Mouse (Mus musculus) frontal cortex, adult 2 months (tissue): ENCODE measurements around the gene Olfr1173. TPM values are rescaled to one million over a fixed set of nuclear protein-coding genes. Genes with fewer than 3 reads are reported as not detected.

Experiments used
- DNase-seq, 2 experiments: peaks; one replicate each; pipeline ENCODE4 v3.0.0; 2022; ENCODE audit warnings: low spot score in 1 of 2; ENCODE audit errors: extremely low spot score in 1 of 2
- polyA plus RNA-seq: library from polyadenylated mRNA; depleted of rRNA; stranded (reverse); fragments of >200 nt; gene quantifications from 2 replicates; pipeline ENCODE4 v1.2.3, GENCODE M21; 2012; rRNA removed

The Olfr1173 gene
- polyA plus RNA-seq, result not detected in 2 replicates

DNA sequence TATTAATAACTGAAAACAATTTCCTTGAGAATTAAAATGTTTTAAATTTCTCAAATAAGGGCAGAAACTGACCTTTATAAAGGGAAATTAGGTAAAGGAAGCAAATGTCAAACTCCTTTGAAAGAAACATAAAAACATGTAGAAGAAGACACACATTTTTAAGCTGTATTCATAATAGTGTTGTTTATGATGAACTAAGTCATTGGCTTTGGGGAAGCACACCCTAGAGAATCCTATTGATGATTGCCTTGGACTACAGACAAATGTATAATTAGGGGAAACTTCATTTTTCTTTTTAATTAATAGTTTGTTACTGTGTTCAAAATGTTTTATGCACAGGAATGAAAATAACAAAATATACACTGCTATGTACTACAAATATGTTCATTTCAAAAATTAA lies at the start of gene Olfr1173:
Gene Olfr1173 (minus strand): TSS at position 101 of the 400 bp plus-strand sequence.
- DNase-seq, result no peak

DNA sequence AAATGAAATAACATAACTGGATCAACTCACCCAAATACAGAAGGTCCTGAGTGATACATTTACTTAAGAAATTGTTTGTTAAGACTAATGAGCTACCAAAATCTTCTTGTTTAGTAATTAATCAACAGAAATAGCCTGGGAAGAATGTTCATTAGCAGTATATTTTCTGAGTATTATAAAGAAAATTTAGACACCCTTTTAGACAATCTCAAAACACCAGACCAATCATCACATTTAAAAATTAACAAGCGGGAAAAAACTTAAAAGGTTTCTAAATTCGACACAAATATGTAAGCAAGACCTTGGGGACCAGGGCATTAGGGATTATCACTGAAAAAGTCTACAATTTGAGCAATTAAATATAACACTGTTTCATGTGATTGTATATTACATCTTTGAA lies 47.4 kb upstream of the Olfr1173 start, which contains the start of gene Olfr1175-ps:
Gene Olfr1175-ps (minus strand): TSS at position 101 of the 400 bp plus-strand sequence.
- no peak for DNase-seq

DNA sequence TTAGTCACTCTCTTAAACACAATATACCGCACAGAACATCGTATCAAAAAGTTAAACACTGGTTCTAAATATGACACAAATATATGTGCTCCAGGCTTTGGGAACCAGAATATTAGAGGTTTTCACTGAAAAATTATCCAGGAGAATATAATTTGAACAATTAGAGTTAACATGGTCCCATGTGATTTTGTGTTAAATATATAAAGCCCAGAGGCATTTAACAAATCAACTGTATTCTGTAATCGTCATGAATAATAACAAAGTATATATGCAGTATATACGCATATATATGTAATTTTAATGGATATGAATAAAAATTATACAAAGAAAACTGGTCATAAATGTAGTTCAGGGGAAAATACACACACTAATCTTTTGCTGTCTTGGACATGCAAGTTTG lies 35.4 kb upstream of the Olfr1173 start, which contains the start of gene Olfr1174-ps:
Gene Olfr1174-ps (minus strand): TSS at position 101 of the 400 bp plus-strand sequence.
- DNase-seq, result no peak

DNA sequence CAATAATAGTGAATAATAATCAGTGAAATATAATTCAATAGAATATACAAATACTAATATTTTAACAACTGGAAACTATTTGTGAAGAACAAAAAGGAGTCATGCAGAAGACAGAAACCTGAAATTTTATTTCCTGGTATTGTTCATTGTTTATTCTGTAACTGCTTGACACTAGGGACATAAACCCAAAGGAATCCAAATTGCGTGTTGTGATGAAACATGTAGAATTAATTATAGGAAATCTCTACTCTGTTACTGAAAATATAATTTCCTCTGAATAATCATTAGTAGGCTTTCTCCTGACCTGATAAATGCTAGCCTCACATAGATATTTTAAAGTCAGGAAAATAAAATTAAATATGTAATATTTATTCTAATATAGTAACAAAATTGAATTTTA lies 51.4 kb downstream of the Olfr1173 start, which contains the start of gene Olfr1170:
Gene Olfr1170 (minus strand): TSS at position 101 of the 400 bp plus-strand sequence.
- DNase-seq, result no peak

Other genes starting within 250 kb of the Olfr1173 start
- gene Olfr73, start 242.2 kb downstream of the Olfr1173 start, polyA plus RNA-seq, result not detected in 2 replicates
- gene Olfr1162, start 228.7 kb downstream of the Olfr1173 start, polyA plus RNA-seq, result not detected in 2 replicates
- not detected in 2 replicates for gene Olfr1163, start 208.0 kb downstream of the Olfr1173 start, polyA plus RNA-seq
- not detected in 2 replicates for gene Olfr1164, start 185.9 kb downstream of the Olfr1173 start, polyA plus RNA-seq
- gene Olfr1166, start 151.6 kb downstream of the Olfr1173 start, polyA plus RNA-seq, result not detected in 2 replicates
- not detected in 2 replicates for gene Olfr1167, start 124.7 kb downstream of the Olfr1173 start, polyA plus RNA-seq
- gene Olfr1168, start 98.0 kb downstream of the Olfr1173 start, polyA plus RNA-seq, result not detected in 2 replicates
- not detected in 2 replicates for gene Olfr1170, start 51.5 kb downstream of the Olfr1173 start, polyA plus RNA-seq
- gene Olfr1174-ps, start 35.3 kb upstream of the Olfr1173 start, polyA plus RNA-seq, result not detected in 2 replicates
- not detected in 2 replicates for gene Olfr1175-ps, start 47.3 kb upstream of the Olfr1173 start, polyA plus RNA-seq
- 0.02 TPM in 1 of 2 replicates, not detected in the other for gene Olfr1176, start 56.8 kb upstream of the Olfr1173 start, polyA plus RNA-seq
- not detected in 2 replicates for gene Olfr1177-ps, start 66.6 kb upstream of the Olfr1173 start, polyA plus RNA-seq
- gene Olfr1178, start 107.2 kb upstream of the Olfr1173 start, polyA plus RNA-seq, result not detected in 2 replicates
- gene Olfr1179, start 126.6 kb upstream of the Olfr1173 start, polyA plus RNA-seq, result not detected in 2 replicates
- gene Olfr1180, start 139.3 kb upstream of the Olfr1173 start, polyA plus RNA-seq, result not detected in 2 replicates
- gene Olfr1181, start 146.3 kb upstream of the Olfr1173 start, polyA plus RNA-seq, result not detected in 2 replicates
- not detected in 2 replicates for gene Gm13757, start 169.3 kb upstream of the Olfr1173 start, polyA plus RNA-seq
- not detected in 2 replicates for gene Olfr1183, start 175.0 kb upstream of the Olfr1173 start, polyA plus RNA-seq
- gene Olfr1184, start 203.7 kb upstream of the Olfr1173 start, polyA plus RNA-seq, result not detected in 2 replicates
- not detected in 2 replicates for gene Olfr1185-ps1, start 213.4 kb upstream of the Olfr1173 start, polyA plus RNA-seq
- gene Olfr1186, start 238.7 kb upstream of the Olfr1173 start, polyA plus RNA-seq, result not detected in 2 replicates